Comparison of ENCODE assay signal across 12 mouse cellular contexts in genomic region chr1:51638519-51639302, GRCm38 (mm10).
DNase-seq lines count a peak whose midpoint lies in the region; ATAC-seq and TF ChIP-seq lines count a peak whose summit lies in the region.
"Had no signal": no experiment of that assay in that cellular context is flagged by ENCODE, and none has a peak within 500 bp of the region (broad histone marks: within the 10 kb centered on the region; RNA-seq: fewer than 3 reads in every experiment).

No protein-coding gene starts in this region.

- TF ChIP-seq CTCF in left cerebral cortex, adult 2 months (IDR thresholded peaks at IDR 0.05): peak; percentile 13

- ATAC-seq in megakaryocyte-erythroid progenitor cell, adult 5-6 weeks (replicated peaks; ENCODE audit: low FRiP score, low TSS enrichment, poor library complexity, severe bottlenecking): peak; percentile 71; the same call in 1 of the 2 replicates
- ATAC-seq: midbrain, embryonic 15.5 days had no signal

- no peak for DNase-seq in left cerebral cortex, adult 2 months (ENCODE audit: extremely low spot score in 1 of 2, low spot score in 2 of 2)
- DNase-seq in left cerebral cortex, adult 18-20 months (ENCODE audit: low spot score in 2 of 2): no peak
- DNase-seq in B cell, adult 2 months: peak; percentile 3 to 23
- peak; percentile 64 for DNase-seq in ES-CJ7 (ENCODE audit: low read depth, low spot score)
- no peak for DNase-seq in ovary, postnatal 14 days (ENCODE audit: low spot score)
- DNase-seq in T-cell, adult 2 months (ENCODE audit: low spot score): no peak
- DNase-seq: adrenal gland, postnatal 25 days; kidney, postnatal 25 days had no signal

- intact Hi-C loops in left cerebral cortex, adult 2 months (cut with DNase I): no loop called here

- H3K27ac ChIP-seq in left cerebral cortex, adult 2 months: no peak overlapping the region
- H3K27ac ChIP-seq: heart, embryonic 15.5 days; hindbrain, embryonic 15.5 days; midbrain, embryonic 15.5 days had no signal

- no peak overlapping the region for H3K4me3 ChIP-seq in left cerebral cortex, adult 2 months
- H3K4me3 ChIP-seq: heart, embryonic 15.5 days; hindbrain, embryonic 15.5 days; midbrain, embryonic 15.5 days had no signal

Comparison
In these comparisons a context has a peak if more than half of its experiments do, and no peak if none do; other contexts are left out.
1. DNase-seq: peak in B cell, adult 2 months (2 of 2) and ES-CJ7 (single experiment); none in left cerebral cortex, adult 2 months (0 of 2), left cerebral cortex, adult 18-20 months (0 of 2), ovary, postnatal 14 days (single experiment) and T-cell, adult 2 months (single experiment).